Mouse (Mus musculus) Patski (cell line): ENCODE data around the gene Nsf. TPM values are rescaled to one million over a fixed set of nuclear protein-coding genes. Genes with fewer than 3 reads are reported as not detected.

Experiments used
- ATAC-seq: fragments of 100-300 bp; one replicate; pipeline ENCODE4 v1.8.0; 2021
- CTCF ChIA-PET: fragments of 350-600 bp; sonication (Branson Sonifier 250); formaldehyde crosslinking; loops from one replicate; lab custom pipeline; 2022; ENCODE audit warnings: inconsistent platforms; lab: Charles Lee
- POLR2A ChIA-PET: fragments of 350-600 bp; sonication (Branson Sonifier 250); formaldehyde crosslinking; loops from one replicate; lab custom pipeline; 2022; ENCODE audit warnings: antibody characterized with exemption, inconsistent platforms; lab: Charles Lee
- DNase-seq: peaks from one replicate; pipeline ENCODE4 v3.0.0-alpha.2; 2011; ENCODE audit warnings: low read depth, low spot score
- H3K27me3 ChIP-seq: fragments of 371-371 bp; one replicate; pipeline ENCODE4 v1.5.1; 2021
- CTCF ChIP-seq: fragments of 100-300 bp; IDR thresholded peaks from one replicate; pipeline ENCODE4 v1.5.1; 2021
- in situ Hi-C: fragments of 300-500 bp; cut with MboI; formaldehyde crosslinking; loops from 3 replicates; pipeline ENCODE4 v1.11.1; 2018; ENCODE audit warnings: low pct_unique_long_range_greater_than_20kb, mixed read lengths
- polyA plus RNA-seq: library from polyadenylated mRNA; unstranded; gene quantifications from one replicate; pipeline ENCODE4 v1.2.3, GENCODE M21; 2021

Gene Nsf
- polyA plus RNA-seq, 1 experiment from 2014 or later, result 26.3 TPM

- TF ChIP-seq CTCF, result no peak
- CTCF ChIA-PET, result no interaction called here
- POLR2A ChIA-PET, result no interaction called here
- in situ Hi-C loops, result no loop called here
- no peak for DNase-seq
- no peak for ATAC-seq
- peaks cover 11% of the 10 kb centered on the region for H3K27me3 ChIP-seq
Observed at GRCm38 (mm10) chr11:103816719-103817118, 137.1 kb downstream of the Nsf start.

- ATAC-seq (no peak), DNase-seq (no peak)
- TF ChIP-seq CTCF, result no peak
- ChIA-PET CTCF (no interaction called here), POLR2A (no interaction called here)
- H3K27me3 ChIP-seq, result peaks cover 15% of the 10 kb centered on the region
- in situ Hi-C loops, result no loop called here
Observed at GRCm38 (mm10) chr11:103815986-103816385, 137.9 kb downstream of the Nsf start.

- DNase-seq, result no peak
- in situ Hi-C loops, result no loop called here
- POLR2A ChIA-PET, result no interaction called here
- CTCF ChIA-PET, result interaction anchor here (1.2 kb wide), 1 partner anchor 33 kb away, joined by 4 read pairs; no protein-coding TSS in a partner anchor
- peaks cover 23% of the 10 kb centered on the region for H3K27me3 ChIP-seq
- TF ChIP-seq CTCF, result no peak
- ATAC-seq, result no peak
Observed at GRCm38 (mm10) chr11:103814808-103815207, 139.0 kb downstream of the Nsf start.

GRCm38 (mm10) chr11:103811246-103811645, 142.6 kb downstream of the Nsf start:
- POLR2A ChIA-PET, result no interaction called here
- TF ChIP-seq CTCF, result no peak
- ATAC-seq, result no peak
- CTCF ChIA-PET, result no interaction called here
- DNase-seq, result no peak
- peaks cover 42% of the 10 kb centered on the region for H3K27me3 ChIP-seq
- in situ Hi-C loops, result no loop called here

- TF ChIP-seq CTCF, result no peak
- H3K27me3 ChIP-seq, result peaks cover 42% of the 10 kb centered on the region
- ATAC-seq (no peak), DNase-seq (no peak)
- in situ Hi-C loops, result no loop called here
- POLR2A ChIA-PET, result no interaction called here
- CTCF ChIA-PET, result no interaction called here
Observed at GRCm38 (mm10) chr11:103810631-103811030, 143.2 kb downstream of the Nsf start.

- ATAC-seq (peak; percentile 33), DNase-seq (no peak)
- peaks cover 42% of the 10 kb centered on the region for H3K27me3 ChIP-seq
- in situ Hi-C loops, result no loop called here
- ChIA-PET CTCF (interaction anchor here (1.4 kb wide), 1 partner anchor 12 kb away, joined by 3 read pairs; no protein-coding TSS in a partner anchor), POLR2A (no interaction called here)
- no peak for TF ChIP-seq CTCF
Observed at GRCm38 (mm10) chr11:103809611-103810598, 144.0 kb downstream of the Nsf start.

- TF ChIP-seq CTCF, result no peak
- no peak for ATAC-seq
- DNase-seq, result no peak
- in situ Hi-C loops, result no loop called here
- ChIA-PET CTCF (interaction anchor here (1.4 kb wide), 1 partner anchor 11 kb away, joined by 3 read pairs; no protein-coding TSS in a partner anchor), POLR2A (no interaction called here)
- H3K27me3 ChIP-seq, result peaks cover 46% of the 10 kb centered on the region
Observed at GRCm38 (mm10) chr11:103808771-103809610, 144.9 kb downstream of the Nsf start.

- ATAC-seq, result no peak
- no peak for TF ChIP-seq CTCF
- H3K27me3 ChIP-seq, result peaks cover 38% of the 10 kb centered on the region
- ChIA-PET POLR2A (no interaction called here), CTCF (no interaction called here)
- in situ Hi-C loops, result no loop called here
- no peak for DNase-seq
Observed at GRCm38 (mm10) chr11:103807966-103808365, 145.9 kb downstream of the Nsf start.

GRCm38 (mm10) chr11:103804804-103805203, 149.1 kb downstream of the Nsf start:
- peaks cover 30% of the 10 kb centered on the region for H3K27me3 ChIP-seq
- no peak for TF ChIP-seq CTCF
- ChIA-PET CTCF (no interaction called here), POLR2A (no interaction called here)
- in situ Hi-C loops, result no loop called here
- ATAC-seq (no peak), DNase-seq (no peak)

- no peak for DNase-seq
- in situ Hi-C loops, result no loop called here
- peaks cover 25% of the 10 kb centered on the region for H3K27me3 ChIP-seq
- ChIA-PET POLR2A (no interaction called here), CTCF (no interaction called here)
- ATAC-seq, result no peak
- no peak for TF ChIP-seq CTCF
Observed at GRCm38 (mm10) chr11:103804126-103804525, 149.7 kb downstream of the Nsf start.
